Mouse (Mus musculus) cortical plate, adult 2 months (tissue): ENCODE measurements at regions not wholly inside any gene's neighbourhood (a gene's known extent, or its start where the extent isn't known, plus 50 kb on each side); places are given as distances from the start of the nearest gene placed in this dataset.

ENCODE experiments used
- CTCF ChIP-seq: fragments of 200-500 bp; IDR thresholded peaks from 2 replicates; pipeline ENCODE4 v1.5.1; 2011; ENCODE audit warnings: mild to moderate bottlenecking, control low read depth, low read length; ENCODE audit not compliant: insufficient read depth; ENCODE audit errors: extremely low read depth
- POLR2A ChIP-seq: fragments of 200-500 bp; IDR thresholded peaks from 2 replicates; pipeline ENCODE4 v1.6.1; 2011; ENCODE audit warnings: mild to moderate bottlenecking, low read length, control low read depth; ENCODE audit not compliant: insufficient read depth; ENCODE audit errors: extremely low read depth

DNA sequence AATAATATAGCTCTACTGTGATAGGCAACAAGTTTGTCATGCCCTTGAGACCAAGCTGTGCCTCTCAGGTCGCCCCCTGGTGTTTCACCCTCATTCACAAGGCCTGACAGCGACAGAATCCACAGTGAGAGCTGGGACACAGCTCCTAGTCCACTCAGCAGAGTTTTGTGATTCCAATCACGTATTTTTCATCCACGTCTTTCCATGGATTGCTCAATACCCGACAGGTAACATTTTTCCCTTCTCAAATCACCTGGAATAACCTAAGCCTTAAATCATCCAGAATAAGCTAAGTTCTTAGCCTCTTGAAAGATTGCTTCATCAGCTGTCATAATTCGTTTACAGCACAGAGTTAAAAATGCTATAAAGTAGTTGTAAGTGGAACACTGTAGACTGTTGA, 211.3 kb downstream of the Ccdc91 start:
- no peak for TF ChIP-seq POLR2A
- TF ChIP-seq CTCF: no peak
